Mouse (Mus musculus) limb, embryonic 14.5 days (tissue): ENCODE measurements around the gene Fam71b. TPM values are rescaled to one million over a fixed set of nuclear protein-coding genes. Genes with fewer than 3 reads are reported as not detected.

Source experiments
- ATAC-seq: fragments of 200-750 bp; cut with Nextera tagmentation; 2 replicates; pipeline ENCODE4 v1.8.0; 2017; ENCODE audit warnings: low read depth, moderate number of reproducible peaks, moderate TSS enrichment; ENCODE audit not compliant: low FRiP score
- DNase-seq: peaks from one replicate; pipeline ENCODE4 v3.0.0-alpha.2; 2015; ENCODE audit warnings: low spot score
- H3K27ac ChIP-seq: fragments of 300-500 bp; sonication (generic); replicated peaks from 2 replicates; pipeline ENCODE4 v1.5.1; 2014; ENCODE audit warnings: low read depth, mild to moderate bottlenecking, low read length, moderate library complexity, mixed read lengths
- H3K27me3 ChIP-seq: fragments of 300-500 bp; sonication (generic); 2 replicates; pipeline ENCODE4 v1.6.1; 2014; ENCODE audit warnings: low read length, mixed read lengths; ENCODE audit not compliant: control insufficient read depth, insufficient read depth
- H3K36me3 ChIP-seq: fragments of 300-500 bp; sonication (generic); 2 replicates; pipeline ENCODE4 v1.6.1; 2014; ENCODE audit warnings: mild to moderate bottlenecking, low read length, moderate library complexity, mixed read lengths; ENCODE audit not compliant: control insufficient read depth, insufficient read depth
- H3K4me1 ChIP-seq: fragments of 300-500 bp; sonication (generic); 2 replicates; pipeline ENCODE4 v1.6.1; 2014; ENCODE audit warnings: antibody characterized with exemption, low read length, mixed read lengths; ENCODE audit not compliant: control insufficient read depth, insufficient read depth
- H3K4me2 ChIP-seq: fragments of 300-500 bp; sonication (generic); replicated peaks from 2 replicates; pipeline ENCODE4 v1.6.1; 2014; ENCODE audit warnings: low read depth, mild to moderate bottlenecking, low read length, moderate library complexity; ENCODE audit not compliant: severe bottlenecking
- H3K4me3 ChIP-seq: fragments of 300-500 bp; sonication (generic); replicated peaks from 2 replicates; pipeline ENCODE4 v1.5.1; 2014; ENCODE audit warnings: low read length
- H3K9ac ChIP-seq: fragments of 300-500 bp; sonication (generic); 2 replicates; pipeline ENCODE4 v1.6.1; 2014; ENCODE audit warnings: mild to moderate bottlenecking, low read depth, low read length, moderate library complexity; ENCODE audit not compliant: severe bottlenecking
- H3K9me3 ChIP-seq: fragments of 300-500 bp; sonication (generic); 2 replicates; pipeline ENCODE4 v1.6.1; 2016; ENCODE audit warnings: low read length; ENCODE audit not compliant: control insufficient read depth
- POLR2A ChIP-seq: fragments of 200-500 bp; IDR thresholded peaks from 2 replicates; pipeline ENCODE4 v1.8.0; 2012; ENCODE audit warnings: inconsistent platforms, mild to moderate bottlenecking, moderate library complexity, borderline replicate concordance; ENCODE audit not compliant: insufficient read depth, insufficient read length; ENCODE audit errors: extremely low read depth
- WGBS: fragments of 180-500 bp; shearing (Covaris S2); extraction: QIAGEN DNeasy Blood & Tissue Kit; methylation state at CpG from one replicate; pipeline ENCODE4 v1.1.7; 2014; 5-methylcytosine and 5-hydroxymethylcytosine counted together
- polyA plus RNA-seq, 2 experiments: library from polyadenylated mRNA; depleted of rRNA in 1 of 2; stranded (reverse) in 1 of 2; unstranded in 1 of 2; fragments of >200 nt; fragmentation: Nextera tagmentation in 1 of 2; extraction: Ambion mirVana in 1 of 2; gene quantifications; 2 replicates each; pipeline versions ENCODE4 v1.2.1 to v1.2.3; 2012 to 2014

Fam71b gene
- polyA plus RNA-seq, 2 experiments, result not detected

- H3K9ac ChIP-seq, result no peak overlapping the region
- H3K4me3 ChIP-seq, result no peak overlapping the region
- TF ChIP-seq POLR2A, result no peak
- WGBS, result 92% methylated on average over 1 of the region's 1 CpGs
- no peak overlapping the region for H3K4me2 ChIP-seq
- ATAC-seq (no peak), DNase-seq (no peak)
- H3K27me3 ChIP-seq, result no peaks in the 10 kb centered on the region
- no peak overlapping the region for H3K27ac ChIP-seq
- peaks cover 35% of the 10 kb centered on the region for H3K36me3 ChIP-seq
- no peaks in the 10 kb centered on the region for H3K9me3 ChIP-seq
- H3K4me1 ChIP-seq, result peaks cover 7% of the 10 kb centered on the region
Measured at GRCm38 (mm10) chr11:46441774-46442173, 45.4 kb downstream of the Fam71b start.

- Histone ChIP-seq H3K27ac (no peak overlapping the region), H3K4me1 (0 out of 2 replicates have a peak, but pooled peaks cover 3% of the 10 kb centered on the region), H3K9ac (no peak overlapping the region), H3K4me2 (no peak overlapping the region), H3K9me3 (no peaks in the 10 kb centered on the region), H3K4me3 (no peak overlapping the region), H3K27me3 (no peaks in the 10 kb centered on the region), H3K36me3 (peaks cover 35% of the 10 kb centered on the region)
- WGBS, result 78% methylated on average over 1 of the region's 1 CpGs
- no peak for TF ChIP-seq POLR2A
- no peak for ATAC-seq
- DNase-seq, result no peak
Measured at GRCm38 (mm10) chr11:46443152-46443551, 46.8 kb downstream of the Fam71b start.

- ATAC-seq, result no peak
- Histone ChIP-seq H3K27me3 (no peaks in the 10 kb centered on the region), H3K27ac (no peak overlapping the region), H3K36me3 (peaks cover 31% of the 10 kb centered on the region), H3K4me3 (no peak overlapping the region), H3K4me2 (no peak overlapping the region), H3K9ac (no peak overlapping the region), H3K4me1 (no peaks in the 10 kb centered on the region), H3K9me3 (no peaks in the 10 kb centered on the region)
- no peak for DNase-seq
- no peak for TF ChIP-seq POLR2A
- WGBS, result 91% methylated on average over 5 of the region's 5 CpGs
Measured at GRCm38 (mm10) chr11:46443979-46444378, 47.6 kb downstream of the Fam71b start.

- DNase-seq (no peak), ATAC-seq (no peak)
- H3K4me3 ChIP-seq, result no peak overlapping the region
- H3K9me3 ChIP-seq, result no peaks in the 10 kb centered on the region
- no peak overlapping the region for H3K27ac ChIP-seq
- peaks cover 15% of the 10 kb centered on the region for H3K36me3 ChIP-seq
- WGBS, result 88% methylated on average over 6 of the region's 6 CpGs
- no peaks in the 10 kb centered on the region for H3K4me1 ChIP-seq
- TF ChIP-seq POLR2A, result no peak
- no peak overlapping the region for H3K9ac ChIP-seq
- H3K4me2 ChIP-seq, result no peak overlapping the region
- H3K27me3 ChIP-seq, result no peaks in the 10 kb centered on the region
Measured at GRCm38 (mm10) chr11:46446150-46446549, 49.8 kb downstream of the Fam71b start.

- Histone ChIP-seq H3K9me3 (no peaks in the 10 kb centered on the region), H3K27me3 (no peaks in the 10 kb centered on the region), H3K4me3 (no peak overlapping the region), H3K4me2 (no peak overlapping the region), H3K36me3 (0 out of 2 replicates have a peak, but pooled peaks cover 3% of the 10 kb centered on the region), H3K27ac (no peak overlapping the region), H3K9ac (no peak overlapping the region), H3K4me1 (no peaks in the 10 kb centered on the region)
- no peak for TF ChIP-seq POLR2A
- 66% methylated on average over 13 of the region's 13 CpGs for WGBS
- DNase-seq (no peak), ATAC-seq (no peak)
Measured at GRCm38 (mm10) chr11:46447644-46448484, 51.5 kb downstream of the Fam71b start.
